Mouse (Mus musculus) forelimb bud, embryonic 11.5 days (tissue): ENCODE data around the gene Sf3b2.

ENCODE experiments used
- DNase-seq: peaks from one replicate; pipeline ENCODE4 v3.0.0-alpha.2; 2012; ENCODE audit warnings: low read depth, low spot score

The Sf3b2 gene

DNA sequence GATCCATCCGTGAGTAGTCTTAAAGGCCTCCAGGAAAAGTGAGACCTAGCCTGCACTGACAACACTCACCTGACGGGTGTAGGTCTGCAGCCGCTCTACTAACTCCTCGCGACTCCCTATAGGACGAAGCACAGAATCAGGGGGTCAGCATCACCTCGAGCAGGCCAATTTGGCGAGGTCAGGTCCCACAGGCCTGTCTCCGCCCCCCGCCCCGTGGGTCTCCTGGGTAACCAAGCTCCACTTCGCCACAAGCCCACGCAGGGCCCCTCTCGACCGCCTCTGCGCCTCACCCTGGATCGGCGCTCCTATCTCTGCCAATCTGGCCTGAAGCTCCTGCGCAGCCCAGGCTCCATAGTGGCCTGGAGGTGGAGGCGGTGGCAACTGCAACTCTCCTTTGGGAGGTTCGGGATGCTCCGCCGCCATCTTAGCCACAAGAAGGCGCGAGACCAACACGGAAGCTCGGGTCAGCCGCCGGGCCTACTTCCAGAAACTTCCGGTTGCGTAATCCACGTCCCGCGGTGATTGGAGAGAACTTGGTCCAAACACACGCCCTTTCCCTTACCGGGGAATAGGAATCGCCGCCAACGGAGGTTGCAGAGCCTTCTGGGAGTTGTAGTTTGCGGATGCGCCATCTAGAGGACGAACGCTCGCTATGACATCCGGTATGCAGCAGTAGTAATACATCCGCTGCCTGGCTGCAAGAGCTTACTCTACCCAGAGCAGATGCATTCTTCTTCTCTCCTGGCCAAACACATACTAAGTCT lies at the start of gene Sf3b2:
TSS of gene Sf3b2 (minus strand) at position 484 of the 764 bp plus-strand sequence.
- DNase-seq = peak; percentile 100

DNA sequence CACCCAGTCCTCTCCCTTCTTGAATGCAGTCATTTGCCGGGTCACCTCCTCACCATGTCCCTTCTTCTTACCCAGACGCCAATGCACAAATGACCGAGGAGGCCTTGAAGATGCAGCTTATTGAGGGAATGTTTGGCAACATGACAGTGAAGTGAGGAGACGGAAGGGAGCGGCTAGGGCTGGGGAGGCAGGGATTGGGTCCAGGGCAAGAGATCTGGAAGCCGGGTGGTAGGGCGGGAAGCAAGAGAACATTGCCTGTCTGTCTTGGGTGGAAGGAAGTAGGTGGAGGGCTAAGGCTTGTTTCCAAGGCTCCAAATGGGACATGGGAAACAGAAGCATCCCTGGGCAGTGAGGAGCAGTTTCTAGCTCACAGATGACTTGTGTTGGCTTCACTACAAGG lies 46.1 kb upstream of the Sf3b2 start:
- DNase-seq = no peak

GRCm38 (mm10) chr19:5337975-5338374 lies 42.7 kb upstream of the Sf3b2 start:
- peak; percentile 77 for DNase-seq

GRCm38 (mm10) chr19:5335441-5335840 lies 40.2 kb upstream of the Sf3b2 start, which contains the start of gene Catsper1:
Gene Catsper1, plus strand, starts transcription at chr19:5335741.
- DNase-seq = no peak

- no peak for DNase-seq
These were observed 39.5 kb upstream of the Sf3b2 start for GRCm38 (mm10) chr19:5334741-5335140.

DNA sequence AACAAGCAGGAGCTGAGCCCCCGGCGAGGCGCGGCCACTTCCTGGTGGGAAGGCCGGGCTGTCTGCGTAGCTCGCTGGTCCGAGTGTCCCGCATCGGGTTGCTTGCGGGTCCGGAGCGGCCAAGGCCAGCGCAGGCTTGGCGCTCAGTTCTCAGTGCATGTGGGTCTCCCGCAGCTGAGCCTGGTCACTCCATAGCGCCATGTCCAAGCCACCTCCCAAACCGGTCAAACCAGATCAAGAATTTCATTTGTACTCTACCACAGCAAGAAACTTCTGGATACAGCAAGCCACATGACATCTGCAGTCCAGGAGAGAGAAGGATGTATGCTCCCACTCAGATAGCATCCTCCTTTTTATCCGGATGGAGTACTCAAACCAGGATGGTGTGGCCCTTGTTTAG lies 32.7 kb upstream of the Sf3b2 start:
- no peak for DNase-seq

- no peak for DNase-seq
These were observed 28.5 kb upstream of the Sf3b2 start for GRCm38 (mm10) chr19:5323801-5324200.

DNA sequence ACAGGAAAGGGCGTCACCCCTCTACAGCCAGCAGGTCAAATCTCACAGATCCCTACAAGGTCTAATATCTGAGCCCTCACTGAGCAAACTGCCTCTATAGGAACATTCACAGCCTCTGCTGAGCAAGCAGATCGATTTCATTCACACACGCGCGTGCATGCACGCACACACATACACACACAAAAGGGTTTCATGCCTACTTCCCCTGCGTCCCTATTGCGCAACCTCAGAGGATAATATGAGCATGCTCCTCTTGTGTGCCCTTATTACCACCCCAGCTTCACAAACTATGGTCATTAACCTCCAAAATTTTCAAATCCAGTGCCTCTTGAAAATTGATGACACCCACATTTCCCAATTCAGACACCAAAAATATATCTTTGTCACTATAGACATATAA lies 17.9 kb upstream of the Sf3b2 start:
- DNase-seq = no peak

GRCm38 (mm10) chr19:5309025-5309424 lies 13.8 kb upstream of the Sf3b2 start:
- DNase-seq = peak; percentile 40

- peak; percentile 37 for DNase-seq
These were observed 11.9 kb upstream of the Sf3b2 start for GRCm38 (mm10) chr19:5306968-5307734.

GRCm38 (mm10) chr19:5306279-5306678 lies 11.0 kb upstream of the Sf3b2 start:
- DNase-seq = no peak

DNA sequence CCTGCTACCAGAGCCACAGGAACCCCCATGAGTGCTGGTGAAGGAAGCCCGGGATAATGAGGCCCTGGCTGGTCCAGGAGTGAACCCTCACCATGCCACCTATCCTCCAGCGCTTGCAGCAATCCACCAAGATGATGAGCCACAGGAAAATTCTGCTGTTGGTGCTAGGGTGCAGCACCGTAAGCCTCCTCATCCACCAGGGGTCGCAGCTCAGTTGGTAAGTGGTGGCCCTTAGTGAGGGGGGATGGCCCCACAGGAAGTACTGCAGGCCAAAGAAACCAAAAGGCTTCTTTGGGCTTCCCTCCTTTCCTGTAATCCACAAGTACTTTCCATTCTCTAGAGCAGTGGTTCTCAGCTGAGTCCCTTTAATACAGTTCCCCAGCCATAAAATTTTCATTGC lies 7.2 kb upstream of the Sf3b2 start:
- DNase-seq = peak; percentile 48

DNA sequence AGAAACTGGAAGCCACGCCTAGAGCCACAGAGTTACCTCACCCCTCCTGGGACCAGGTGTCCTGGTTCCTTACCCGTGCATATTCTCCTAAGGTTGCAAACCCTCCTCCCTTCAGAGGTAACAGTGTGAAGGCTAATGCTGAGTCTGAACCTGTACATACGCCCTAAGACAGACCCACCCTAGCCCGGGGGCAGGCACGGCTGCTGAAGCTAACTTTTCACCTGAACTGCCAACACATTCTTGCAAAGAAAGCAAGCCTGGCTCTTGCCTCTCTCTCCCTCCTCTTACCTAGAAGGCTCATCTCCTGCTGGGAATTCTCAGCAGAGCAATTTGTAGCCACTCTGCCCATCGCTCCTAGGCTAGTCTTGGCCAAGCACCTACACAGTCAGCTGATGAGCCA lies 5.3 kb upstream of the Sf3b2 start:
- DNase-seq = no peak

DNA sequence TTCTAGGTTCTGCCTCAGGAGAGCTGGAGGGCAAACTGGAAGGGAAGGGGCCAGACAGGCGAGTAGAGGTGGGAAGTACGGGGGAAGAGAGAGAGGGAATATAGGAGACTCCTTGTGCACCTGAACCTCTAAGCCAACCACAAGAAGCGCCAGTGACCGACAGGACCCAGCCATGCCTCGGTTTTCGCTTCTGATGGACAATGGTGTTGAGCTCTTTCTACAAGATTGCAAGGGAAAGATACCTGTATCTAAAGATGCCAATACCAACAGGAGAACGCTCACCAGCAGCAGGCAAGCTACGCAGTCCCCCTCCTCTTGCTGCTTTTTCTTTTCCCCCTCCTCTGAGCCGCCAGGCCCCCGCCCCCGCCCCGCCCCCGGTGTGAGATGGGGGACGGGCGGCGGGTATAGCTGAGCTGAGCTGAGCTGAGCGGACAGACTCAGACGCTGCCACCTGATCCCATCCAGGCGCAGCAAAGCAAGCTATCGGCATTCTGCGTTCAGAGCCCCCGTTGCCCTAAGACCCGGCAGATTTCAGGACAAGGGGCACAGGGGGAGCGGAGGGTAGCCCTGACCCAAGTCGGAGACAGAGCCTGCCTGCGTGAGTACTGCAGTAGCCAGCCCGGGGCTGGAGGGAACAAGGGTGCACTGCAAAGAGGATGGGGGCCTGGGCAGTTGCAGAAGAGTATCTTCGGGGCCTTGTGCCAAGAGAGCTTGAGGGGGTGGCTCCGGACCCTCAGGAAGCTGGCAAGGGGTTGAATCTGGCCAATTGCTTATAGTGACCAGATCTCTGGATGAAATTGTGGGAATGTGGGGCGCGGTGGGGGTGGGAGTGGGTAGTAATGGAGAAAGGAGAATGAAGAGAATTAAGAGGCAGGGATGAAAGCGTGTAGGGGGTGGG lies 2.9 kb upstream of the Sf3b2 start, which contains the start of gene Gal3st3:
TSS of gene Gal3st3 (plus strand) at position 429 of the 898 bp plus-strand sequence.
- peak; percentile 31 for DNase-seq

DNA sequence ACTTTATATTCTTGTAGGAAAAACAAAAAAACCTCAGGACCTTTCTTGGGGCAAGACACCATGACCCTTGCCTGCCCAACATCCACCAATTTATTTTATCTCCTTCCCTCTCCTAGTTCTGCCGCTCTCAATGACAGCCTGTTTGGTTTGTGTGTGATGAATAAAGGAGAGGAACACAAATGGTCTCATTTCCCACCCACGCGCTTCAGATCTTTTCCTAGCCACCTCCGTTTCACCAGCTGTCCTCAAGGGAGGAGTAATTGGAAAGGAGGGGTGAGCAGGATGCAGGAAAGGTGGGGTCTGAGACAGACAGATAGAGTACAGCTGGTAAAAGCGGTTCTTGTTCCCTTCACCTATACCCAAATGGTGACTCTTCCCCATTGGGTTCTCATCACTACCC lies 1.4 kb upstream of the Sf3b2 start:
- no peak for DNase-seq

DNA sequence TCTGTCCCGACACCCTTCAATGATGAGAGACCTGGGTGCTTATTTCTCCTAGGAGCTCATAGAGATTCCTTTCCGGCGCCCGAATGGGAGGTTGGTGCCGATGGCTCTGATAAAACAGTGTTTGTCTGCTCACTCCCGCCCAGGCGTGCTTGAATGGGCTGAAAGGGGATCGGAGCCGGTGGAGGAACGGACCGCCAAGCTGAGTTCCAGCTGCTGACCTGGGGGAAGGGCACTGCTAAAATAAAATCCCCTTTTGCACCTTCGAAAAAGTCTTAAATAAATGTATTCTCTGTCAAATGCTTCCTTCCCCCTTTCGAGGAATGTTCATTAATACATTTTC lies 451 bp upstream of the Sf3b2 start:
- DNase-seq = no peak

- no peak for DNase-seq
These were observed 16.9 kb downstream of the Sf3b2 start for GRCm38 (mm10) chr19:5278381-5278780.

DNA sequence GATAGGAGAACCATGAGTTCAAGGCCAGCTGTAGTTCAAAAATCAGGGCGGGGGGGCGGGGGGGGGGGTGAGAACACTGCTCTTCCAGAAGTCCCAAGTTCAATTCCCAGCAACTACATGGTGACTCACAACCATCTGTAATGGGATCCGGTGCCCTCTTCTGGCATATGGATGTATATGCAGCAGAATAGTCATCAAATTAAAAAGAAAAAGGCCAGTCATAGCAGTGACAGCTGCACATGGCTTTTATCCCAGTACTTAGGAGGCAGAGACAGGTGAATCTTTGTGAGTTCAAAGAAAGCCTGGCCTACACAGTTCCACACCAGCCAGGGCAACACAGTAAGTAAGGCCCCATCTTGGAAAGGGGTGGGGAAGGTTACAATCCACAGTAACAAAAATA lies 18.1 kb downstream of the Sf3b2 start:
- DNase-seq = no peak

GRCm38 (mm10) chr19:5276531-5276930 lies 18.7 kb downstream of the Sf3b2 start:
- no peak for DNase-seq

- DNase-seq = no peak
These were observed 19.5 kb downstream of the Sf3b2 start for GRCm38 (mm10) chr19:5275736-5276135.

DNA sequence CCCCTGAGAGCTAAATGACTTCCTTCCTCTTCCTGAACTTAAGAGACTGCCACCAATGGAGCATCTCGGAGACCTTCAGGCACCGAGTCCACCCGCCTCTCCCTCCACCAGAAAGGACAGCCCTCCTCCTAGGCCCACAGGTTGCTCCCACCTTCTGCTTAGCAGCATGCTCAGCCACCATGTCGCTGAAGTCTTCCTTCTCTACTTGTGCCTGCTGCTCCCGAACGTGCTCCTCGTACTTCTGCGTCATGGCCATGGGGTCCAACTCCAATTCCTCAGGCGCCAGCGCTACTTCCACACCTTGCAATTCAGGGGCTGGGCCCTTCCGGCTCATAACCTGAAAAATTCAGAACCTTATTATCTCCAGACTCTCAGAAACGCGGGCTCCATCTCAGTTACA lies 20.6 kb downstream of the Sf3b2 start:
- DNase-seq = no peak

- no peak for DNase-seq
These were observed 21.3 kb downstream of the Sf3b2 start for GRCm38 (mm10) chr19:5273916-5274315.
